ENCODE assay signal across 11 mouse cellular contexts in the genomic region with DNA sequence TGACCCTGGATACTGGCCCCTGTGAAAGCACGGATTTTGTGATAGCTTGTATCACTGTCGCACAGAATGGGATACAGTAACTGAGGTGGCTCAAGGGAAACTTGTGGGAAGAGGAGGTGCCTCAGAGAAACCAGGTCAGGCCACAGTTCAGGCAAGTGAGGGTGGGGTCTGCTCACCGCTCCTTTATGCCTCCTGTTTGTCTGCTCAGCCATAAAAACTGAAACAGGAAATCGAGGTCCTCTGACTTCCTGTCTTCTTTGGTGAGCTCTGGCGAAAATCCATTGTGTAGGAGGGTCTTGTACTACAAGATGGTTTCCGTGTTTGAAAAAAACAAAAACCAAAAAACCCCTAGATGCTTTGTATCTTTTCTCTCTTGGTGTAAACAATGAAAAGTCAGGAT. TPM values are rescaled to one million over a fixed set of nuclear protein-coding genes. Genes with fewer than 3 reads are reported as not detected.
A peak's percentile ranks its signal among the peaks of the same experiment; 100 is the strongest.
DNase-seq lines count a peak whose midpoint lies in the region; ATAC-seq lines count a peak whose summit lies in the region.
"Had no signal": no experiment of that assay in that cellular context is flagged by ENCODE, and none has a peak within 500 bp of the region (broad histone marks: within the 10 kb centered on the region; RNA-seq: fewer than 3 reads in every experiment).

No protein-coding gene starts in this region.

- intact Hi-C loops in left cerebral cortex, postnatal 25 days (cut with DNase I), result no loop called here
- intact Hi-C loops in left cerebral cortex, postnatal 10 days (cut with DNase I), result no loop called here

- no peaks in the 10 kb centered on the region for H3K36me3 ChIP-seq in heart, embryonic 10.5 days
- peaks cover 7% of the 10 kb centered on the region; the same call in 1 of the 2 replicates for H3K36me3 ChIP-seq in neural tube, embryonic 13.5 days
- no peaks in the 10 kb centered on the region for H3K36me3 ChIP-seq in liver, embryonic 13.5 days
- H3K36me3 ChIP-seq: neural tube, embryonic 12.5 days had no signal

- no peaks in the 10 kb centered on the region for H3K9me3 ChIP-seq in heart, embryonic 10.5 days
- H3K9me3 ChIP-seq in neural tube, embryonic 13.5 days, result 0 out of 2 replicates have a peak, but pooled peaks cover 6% of the 10 kb centered on the region
- no peaks in the 10 kb centered on the region for H3K9me3 ChIP-seq in liver, embryonic 13.5 days (replicated peaks)
- H3K9me3 ChIP-seq: neural tube, embryonic 12.5 days had no signal

- H3K27ac ChIP-seq in heart, embryonic 10.5 days, result peak overlapping the region; percentile 67
- H3K27ac ChIP-seq in neural tube, embryonic 13.5 days (replicated peaks), result peak overlapping the region; percentile 42
- H3K27ac ChIP-seq in liver, embryonic 13.5 days, result peak overlapping the region; percentile 41
- H3K27ac ChIP-seq: neural tube, embryonic 12.5 days had no signal

- peak overlapping the region; percentile 22; the same call in 1 of the 2 replicates for H3K4me3 ChIP-seq in heart, embryonic 10.5 days
- H3K4me3 ChIP-seq in neural tube, embryonic 13.5 days, result no peak overlapping the region
- H3K4me3 ChIP-seq in liver, embryonic 13.5 days (replicated peaks), result no peak overlapping the region
- H3K4me3 ChIP-seq: neural tube, embryonic 12.5 days had no signal

- no peak overlapping the region for H3K4me2 ChIP-seq in neural tube, embryonic 13.5 days
- peak overlapping the region; percentile 41 for H3K4me2 ChIP-seq in liver, embryonic 13.5 days
- H3K4me2 ChIP-seq: neural tube, embryonic 12.5 days had no signal

- 49% methylated on average over 6 of the region's 6 CpGs for WGBS in heart, embryonic 10.5 days
- WGBS in neural tube, embryonic 13.5 days, result 67% methylated on average over 6 of the region's 6 CpGs
- 18% methylated on average over 6 of the region's 6 CpGs for WGBS in liver, embryonic 13.5 days (ENCODE audit: insufficient replicate concordance)

- no peak overlapping the region for H3K9ac ChIP-seq in neural tube, embryonic 13.5 days
- no peak overlapping the region for H3K9ac ChIP-seq in liver, embryonic 13.5 days
- H3K9ac ChIP-seq: neural tube, embryonic 12.5 days had no signal

- no peak for ATAC-seq in neural tube, embryonic 13.5 days (ENCODE audit: low read depth)
- peak; percentile 12; the same call in 1 of the 2 replicates for ATAC-seq in liver, embryonic 13.5 days (ENCODE audit: low read depth)

- H3K27me3 ChIP-seq in heart, embryonic 10.5 days (ENCODE audit: insufficient read depth, poor library complexity, severe bottlenecking), result no peaks in the 10 kb centered on the region
- no peaks in the 10 kb centered on the region for H3K27me3 ChIP-seq in neural tube, embryonic 13.5 days
- no peaks in the 10 kb centered on the region for H3K27me3 ChIP-seq in liver, embryonic 13.5 days
- H3K27me3 ChIP-seq: neural tube, embryonic 12.5 days had no signal

- H3K4me1 ChIP-seq in heart, embryonic 10.5 days, result peaks cover 24% of the 10 kb centered on the region
- H3K4me1 ChIP-seq in neural tube, embryonic 13.5 days (replicated peaks), result no peaks in the 10 kb centered on the region
- peaks cover 15% of the 10 kb centered on the region for H3K4me1 ChIP-seq in liver, embryonic 13.5 days (replicated peaks)
- H3K4me1 ChIP-seq: neural tube, embryonic 12.5 days had no signal

- DNase-seq in heart, embryonic 10.5 days (ENCODE audit: low spot score), result no peak
- DNase-seq in heart, adult 8-10 months (ENCODE audit: low spot score), result no peak
- DNase-seq in neural tube, embryonic 10.5 days (ENCODE audit: extremely low spot score, low spot score), result no peak
- DNase-seq in liver, embryonic 13.5 days, result no peak
- DNase-seq in thymus, postnatal 25 days, result peak; percentile 54
- DNase-seq in left cerebral cortex, postnatal 25 days (ENCODE audit: low spot score in 2 of 2), result no peak
- no peak for DNase-seq in left cerebral cortex, postnatal 10 days (ENCODE audit: extremely low spot score in 1 of 2, low spot score in 2 of 2)
- DNase-seq: embryo, embryonic 11 days; gastrocnemius, postnatal 36 days had no signal

RNA-seq across cellular contexts. Expression of a gene that starts 42.9 kb away (rescaled TPM):
- polyA plus RNA-seq in heart, embryonic 10.5 days (2016; fragmentation: Nextera tagmentation; extraction: Ambion mirVana), result 3.9 and 4.2 TPM in 2 replicates
- total RNA-seq in heart, adult 8-10 months (2022), result 1 to 10 TPM in 2 of 4 experiments, under 1 TPM in 2; 0.79 to 2.2 (median 1.1) TPM
- polyA plus RNA-seq in neural tube, embryonic 13.5 days (2015; fragmentation: Nextera tagmentation; extraction: Ambion mirVana), result 11.7 and 14.8 TPM in 2 replicates
- 8.0 and 9.1 TPM in 2 replicates for polyA plus RNA-seq in liver, embryonic 13.5 days (2015; fragmentation: Nextera tagmentation; extraction: Ambion mirVana)
- total RNA-seq in left cerebral cortex, postnatal 25 days (2021), result 10 to 100 TPM; 32.3 to 38.7 TPM
- total RNA-seq in left cerebral cortex, postnatal 10 days (2021), result 10 to 100 TPM; 26.2 to 26.5 TPM

Comparison
In these comparisons a context has a peak if more than half of its experiments do, and no peak if none do; other contexts are left out.
1. RNA of a gene that starts 42.9 kb away (total RNA-seq): 32.3 to 38.7 TPM in left cerebral cortex, postnatal 25 days and 26.2 to 26.5 TPM in left cerebral cortex, postnatal 10 days; 0.79 to 2.2 TPM in heart, adult 8-10 months; every median in the first group is over 4 times any median in the second.
2. Peak in every context shown above with its lines, with median percentiles within 50 percentile points of each other: H3K27ac ChIP-seq.